Mouse (Mus musculus): ENCODE data around the gene C1ql2.

C1ql2 gene

DNA sequence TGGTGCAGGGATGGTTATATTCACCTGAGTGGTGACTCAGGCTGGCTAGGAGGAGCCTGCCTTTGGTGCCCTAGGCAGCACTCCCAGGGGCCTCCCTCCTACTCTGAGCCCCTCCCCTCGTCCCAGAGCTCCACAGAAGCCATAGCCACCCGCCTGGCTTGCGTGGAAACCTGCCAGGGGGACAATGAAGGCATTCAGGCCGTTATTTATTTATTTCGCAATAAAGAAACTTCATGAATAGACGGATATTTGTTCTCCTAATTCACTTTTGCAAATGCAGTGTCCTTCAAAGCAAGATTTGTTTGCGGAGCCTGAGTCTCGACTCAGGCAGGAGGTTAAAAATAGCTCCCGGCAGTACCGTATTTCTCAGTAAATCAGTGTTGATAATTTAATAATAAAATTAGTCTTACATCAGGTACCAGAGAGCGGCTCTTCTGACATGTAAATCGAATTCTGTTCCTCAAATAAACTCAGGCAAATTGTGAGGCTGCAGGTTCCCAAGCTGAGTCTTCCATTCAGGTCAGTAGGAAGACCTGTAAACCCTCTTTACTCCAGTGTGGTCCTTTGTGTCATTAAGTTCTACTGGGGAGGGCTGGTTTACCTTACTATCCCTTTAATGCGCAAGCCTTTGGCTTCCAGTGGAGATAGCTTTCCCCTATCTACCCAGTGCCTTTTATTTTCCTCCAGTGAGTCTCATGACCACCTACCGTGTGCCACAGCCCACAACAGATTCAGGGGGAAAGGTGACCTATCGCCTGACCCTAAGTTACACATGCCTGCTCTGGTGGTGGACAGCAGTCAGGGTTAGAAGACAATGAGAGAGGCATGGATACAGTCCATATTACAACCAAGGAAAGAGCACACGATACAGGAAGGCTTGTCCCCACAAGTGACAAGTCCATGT, 17.2 kb downstream of the C1ql2 start:
- POLR2A ChIA-PET = interaction anchor here in 2 of 4 experiments (0.8 to 1.3 kb wide), 2 partner anchors 11 to 14 kb away, joined by 4 read pairs; no protein-coding TSS in a partner anchor
- CTCF ChIA-PET = interaction anchor here in 2 of 4 experiments (0.5 to 1.9 kb wide), 3 partner anchors 10 to 1441 kb away, joined by 3 to 9 read pairs (median 4); no protein-coding TSS in a partner anchor

- POLR2A ChIA-PET = no interaction called here
- CTCF ChIA-PET = no interaction called here
Observed at GRCm38 (mm10) chr1:120363638-120364037, 23.3 kb downstream of the C1ql2 start.

- ChIA-PET POLR2A (interaction anchor here in 1 of 4 experiments (1.0 kb wide), 1 partner anchor 100 kb away, joined by 3 read pairs; no protein-coding TSS in a partner anchor), CTCF (interaction anchor here (0.6 to 3.0 kb wide), 30 partner anchors 9 to 198 kb away, joined by 3 to 37 read pairs (median 4); partner anchors contain the start of gene C1ql2 (in 1 of the 4))
Observed at GRCm38 (mm10) chr1:120368138-120368537, 27.8 kb downstream of the C1ql2 start.

- CTCF ChIA-PET = no interaction called here
- POLR2A ChIA-PET = interaction anchor here in 1 of 4 experiments (0.9 to 1.1 kb wide), 2 partner anchors 10 to 16 kb away, joined by 3 to 4 read pairs; no protein-coding TSS in a partner anchor
Observed at GRCm38 (mm10) chr1:120374131-120374530, 33.7 kb downstream of the C1ql2 start.

- ChIA-PET POLR2A (interaction anchor here in 1 of 4 experiments (0.9 kb wide), 1 partner anchor 16 kb away, joined by 4 read pairs; no protein-coding TSS in a partner anchor), CTCF (no interaction called here)
Observed at GRCm38 (mm10) chr1:120374832-120375231, 34.5 kb downstream of the C1ql2 start.

GRCm38 (mm10) chr1:120385029-120385571, 44.7 kb downstream of the C1ql2 start:
- POLR2A ChIA-PET = interaction anchor here in 2 of 4 experiments (0.6 to 1.0 kb wide), 2 partner anchors 12 to 13 kb away, joined by 3 to 4 read pairs; no protein-coding TSS in a partner anchor
- CTCF ChIA-PET = no interaction called here

GRCm38 (mm10) chr1:120389734-120390133, 49.4 kb downstream of the C1ql2 start:
- ChIA-PET POLR2A (interaction anchor here in 1 of 4 experiments (0.5 to 1.3 kb wide), 3 partner anchors 15 to 791 kb away, joined by 4 read pairs; no protein-coding TSS in a partner anchor), CTCF (interaction anchor here in 2 of 4 experiments (0.7 to 1.5 kb wide), 3 partner anchors 21 to 62 kb away, joined by 3 to 5 read pairs (median 3); no protein-coding TSS in a partner anchor)

GRCm38 (mm10) chr1:120390336-120390735, 50.0 kb downstream of the C1ql2 start:
- CTCF ChIA-PET = interaction anchor here in 3 of 4 experiments (0.6 to 1.5 kb wide), 4 partner anchors 22 to 235 kb away, joined by 3 to 5 read pairs (median 3); no protein-coding TSS in a partner anchor
- POLR2A ChIA-PET = interaction anchor here in 1 of 4 experiments (0.5 to 1.3 kb wide), 3 partner anchors 16 to 790 kb away, joined by 4 read pairs; no protein-coding TSS in a partner anchor
